Mouse (Mus musculus) cerebellum, adult 9-11 months (tissue): ENCODE results near the gene Nfe2l2.
A peak's percentile ranks its signal among the peaks of the same experiment; 100 is the strongest.

Experiments
- DNase-seq: peaks from one replicate; pipeline ENCODE4 v3.0.0; 2022

Gene Nfe2l2

DNA sequence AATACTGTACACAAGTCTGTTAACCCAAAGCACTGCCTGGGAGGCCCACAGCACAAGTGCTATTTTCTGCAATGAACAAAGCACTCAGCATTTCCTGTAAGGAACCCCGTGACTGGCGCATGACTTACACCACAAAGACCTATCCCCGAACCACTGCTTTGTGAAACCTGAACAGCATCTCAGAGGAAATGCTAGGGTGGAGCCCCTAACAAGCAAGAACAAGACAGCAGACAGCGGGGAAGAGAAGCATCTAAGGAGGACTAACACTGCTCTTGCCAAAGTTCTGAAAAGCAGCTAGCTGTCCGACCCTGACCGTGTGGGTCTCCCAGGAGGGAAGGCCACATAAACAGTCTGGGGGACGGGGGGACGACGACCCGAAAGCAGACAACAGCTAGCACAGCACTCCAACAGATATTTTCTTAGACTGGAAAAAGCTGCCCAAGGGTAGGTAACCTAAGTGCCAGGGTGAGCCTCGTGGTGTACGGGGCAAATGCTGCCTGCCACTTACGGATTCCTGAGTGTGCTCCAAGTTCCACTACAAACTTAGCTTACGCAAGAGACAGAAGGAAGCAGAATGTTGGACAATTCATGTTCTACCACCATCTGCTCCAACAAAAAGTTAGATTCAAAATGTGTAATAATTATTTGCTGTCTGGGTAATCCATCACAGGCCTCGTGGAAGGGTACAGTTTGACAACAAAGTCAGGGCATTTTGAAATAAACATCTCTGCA is 21.3 kb downstream of the Nfe2l2 start:
- no peak for DNase-seq

DNA sequence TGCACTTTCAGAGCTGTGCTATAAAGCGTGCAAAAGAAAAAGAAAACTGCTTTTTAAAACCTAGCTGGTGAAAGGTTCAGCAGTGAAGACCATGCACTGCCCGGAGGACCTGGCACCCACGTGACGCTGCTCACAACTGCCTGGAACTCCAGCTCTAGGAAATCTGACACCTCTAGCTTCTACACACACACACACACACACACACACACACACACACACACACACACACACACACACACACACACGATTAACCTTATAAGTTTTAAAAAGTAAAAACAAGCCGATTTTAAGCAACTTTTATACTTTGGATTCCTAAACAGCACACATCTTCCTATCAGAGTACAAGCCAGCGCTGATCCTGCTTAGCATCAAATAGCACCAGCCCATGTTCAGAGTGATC is 23.0 kb downstream of the Nfe2l2 start:
- no peak for DNase-seq

DNA sequence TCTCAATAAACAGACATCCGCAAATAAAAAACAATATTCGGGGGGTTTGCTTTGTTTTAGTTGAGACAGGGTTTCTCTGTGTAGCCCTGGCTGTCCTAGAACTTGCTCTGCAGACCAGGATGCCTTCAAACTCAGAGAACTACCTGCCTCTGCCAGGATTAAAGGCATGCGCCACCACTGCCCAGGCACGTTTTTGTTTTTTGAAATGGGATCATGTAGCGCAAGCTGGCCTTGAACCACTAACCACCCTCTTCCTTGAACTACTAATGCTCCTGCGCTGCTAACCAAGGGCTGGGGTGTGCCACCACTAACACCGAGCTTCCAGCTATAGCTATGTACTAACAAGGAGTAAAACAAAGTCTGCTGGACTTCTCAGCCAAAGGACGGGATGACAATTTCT is 24.5 kb downstream of the Nfe2l2 start:
- no peak for DNase-seq

DNA sequence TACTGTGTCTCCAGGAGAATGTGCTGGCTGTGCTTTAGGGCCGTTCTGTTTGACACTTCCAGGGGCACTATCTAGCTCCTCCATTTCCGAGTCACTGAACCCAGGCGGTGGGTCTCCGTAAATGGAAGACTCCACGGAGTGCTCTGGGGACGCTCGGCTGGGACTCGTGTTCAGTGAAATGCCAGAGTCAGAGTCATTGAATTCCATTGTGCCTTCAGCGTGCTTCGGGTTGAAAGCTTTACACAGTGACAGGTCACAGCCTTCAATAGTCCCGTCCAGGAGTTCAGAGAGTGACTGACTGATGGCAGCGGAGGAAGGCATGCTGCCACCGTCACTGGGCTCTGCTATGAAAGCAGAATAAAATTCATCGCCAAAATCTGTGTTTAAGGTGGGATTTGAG is 27.9 kb downstream of the Nfe2l2 start:
- DNase-seq: no peak

DNA sequence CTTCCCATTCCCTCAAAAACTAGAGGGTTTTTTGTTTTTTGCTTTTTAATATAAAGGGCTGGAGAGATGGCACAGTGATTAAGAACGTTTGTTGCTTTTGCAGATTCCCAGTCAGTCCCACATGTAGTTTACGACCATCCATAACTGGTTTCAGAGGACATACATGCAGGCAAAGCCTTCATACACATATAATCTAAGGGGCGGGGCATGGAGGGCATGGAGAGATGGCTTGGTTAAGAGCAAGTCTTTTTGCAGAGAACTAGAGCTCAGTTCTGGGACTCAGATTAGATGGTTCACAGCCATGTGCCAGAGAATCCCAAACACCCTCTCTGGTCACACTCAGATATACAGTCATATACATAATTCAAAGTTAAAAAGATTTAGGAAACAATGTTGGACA is 31.9 kb downstream of the Nfe2l2 start:
- DNase-seq: no peak

DNA sequence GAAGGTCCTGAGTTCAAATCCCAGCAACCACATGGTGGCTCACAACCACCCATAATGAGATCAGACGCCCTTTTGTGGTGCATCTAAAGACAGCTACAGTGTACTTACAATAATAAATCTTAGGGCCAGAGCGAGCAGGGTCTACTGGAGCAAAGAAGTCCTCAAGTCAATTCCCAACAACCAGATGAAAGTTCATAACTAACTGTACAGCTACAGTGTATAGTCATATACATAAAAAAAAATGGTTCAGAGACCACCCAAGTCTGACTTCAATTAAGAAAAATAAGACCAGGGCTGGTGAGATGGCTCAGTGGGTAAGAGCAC is 33.1 kb downstream of the Nfe2l2 start:
- no peak for DNase-seq

DNA sequence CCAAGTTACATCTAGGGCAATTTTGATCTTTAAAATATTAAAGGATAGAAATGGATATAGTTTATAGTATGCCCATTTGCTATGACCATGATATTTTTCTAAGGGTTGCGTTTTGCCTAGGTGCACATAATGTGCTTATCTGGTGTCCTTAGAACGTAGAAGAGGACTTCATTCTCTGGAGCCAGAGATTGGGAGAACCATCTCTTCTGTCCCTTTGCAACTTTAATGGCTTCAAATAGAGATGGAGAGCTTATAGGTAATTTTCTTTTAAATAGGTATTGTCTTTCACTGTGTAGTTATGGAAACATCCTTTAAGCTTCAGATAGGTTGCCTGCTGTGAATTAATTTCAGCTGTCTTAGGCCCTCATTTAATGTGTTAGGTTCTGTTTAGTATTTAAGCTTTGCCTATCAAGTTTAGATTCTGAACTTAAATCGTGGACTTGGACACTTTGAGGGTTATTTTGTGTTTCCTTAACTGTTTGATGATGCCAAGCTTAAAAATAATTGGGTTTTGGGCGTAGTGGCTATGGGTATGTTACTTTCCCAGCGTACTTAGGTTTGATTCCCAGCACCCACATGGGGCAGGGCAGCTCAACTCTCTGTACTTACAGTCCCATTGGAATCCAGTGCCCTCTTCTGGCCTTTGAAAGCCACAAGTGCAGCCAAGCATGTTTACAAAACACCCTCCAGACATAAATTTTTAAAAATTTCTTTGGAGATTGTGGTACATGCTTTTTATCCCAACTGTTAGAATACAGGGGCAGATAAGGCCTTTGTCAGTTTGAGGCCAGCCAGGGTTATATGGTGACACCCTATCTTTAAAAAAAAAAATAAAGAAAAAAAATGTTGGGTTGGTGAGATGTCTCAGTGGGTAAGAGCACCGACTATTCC is 33.8 kb downstream of the Nfe2l2 start:
- DNase-seq: no peak

DNA sequence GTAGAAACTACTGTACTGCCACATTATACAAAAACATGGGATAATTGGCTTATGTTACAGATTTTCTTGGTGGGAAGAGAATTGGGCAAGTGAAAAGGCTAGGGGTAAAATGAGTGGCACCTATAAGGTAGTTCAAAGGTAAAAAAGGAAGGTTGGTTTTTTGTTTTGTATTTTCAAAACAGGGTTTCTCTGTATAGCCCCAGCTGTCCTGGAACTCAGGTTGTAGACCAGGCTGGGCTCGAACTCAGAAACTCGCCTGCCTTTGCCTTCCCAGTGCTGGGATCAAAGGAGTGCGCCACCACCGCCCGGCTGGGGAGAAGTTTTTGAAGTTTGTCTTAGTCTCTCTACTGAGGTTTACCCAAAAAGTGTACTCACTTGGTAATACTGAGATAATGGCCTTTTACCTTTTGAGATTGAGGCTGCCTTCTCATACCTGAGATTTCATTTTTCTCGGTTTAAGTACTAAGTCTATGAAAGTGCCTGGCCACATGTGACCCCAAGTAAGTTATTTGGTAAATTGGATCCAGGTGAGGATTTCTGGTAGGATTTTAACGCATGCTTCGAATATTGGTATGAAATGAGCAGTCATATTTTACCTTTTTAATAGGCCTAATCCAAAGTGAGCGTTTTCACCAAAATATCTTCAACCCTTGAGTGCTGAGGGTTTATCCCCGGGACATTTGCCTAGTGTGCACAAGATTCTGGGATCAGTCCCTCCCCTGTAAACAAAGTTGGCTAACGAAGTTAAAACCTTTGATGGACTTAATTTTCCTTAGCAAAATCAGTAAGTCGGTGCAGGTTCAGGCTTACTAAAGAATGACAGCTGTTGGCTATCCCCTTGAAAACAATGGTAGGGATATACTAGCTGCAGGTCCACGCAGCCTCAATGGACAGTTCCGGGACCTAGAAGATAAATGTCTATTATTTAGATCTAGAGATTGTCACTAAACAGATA is 34.7 kb downstream of the Nfe2l2 start:
- no peak for DNase-seq

DNA sequence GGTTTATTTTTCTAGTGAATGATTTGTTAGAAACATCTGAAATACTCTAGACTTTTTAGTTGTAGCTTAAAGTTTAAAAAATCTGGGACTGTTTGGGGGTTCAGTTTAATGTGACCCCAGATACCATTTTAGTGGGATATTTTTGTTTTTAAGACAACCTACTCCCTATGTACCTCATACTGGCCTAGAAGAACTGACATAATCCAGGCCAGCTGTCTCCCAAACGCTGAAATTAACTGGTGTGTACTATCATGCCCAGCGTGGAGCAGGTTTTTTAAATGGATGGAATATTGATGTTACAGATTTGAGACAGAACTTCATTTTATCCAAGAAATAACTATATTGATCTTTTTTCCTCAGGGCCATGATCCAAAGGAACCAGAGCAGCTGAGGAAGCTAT is 43.3 kb downstream of the Nfe2l2 start:
- DNase-seq: no peak

DNA sequence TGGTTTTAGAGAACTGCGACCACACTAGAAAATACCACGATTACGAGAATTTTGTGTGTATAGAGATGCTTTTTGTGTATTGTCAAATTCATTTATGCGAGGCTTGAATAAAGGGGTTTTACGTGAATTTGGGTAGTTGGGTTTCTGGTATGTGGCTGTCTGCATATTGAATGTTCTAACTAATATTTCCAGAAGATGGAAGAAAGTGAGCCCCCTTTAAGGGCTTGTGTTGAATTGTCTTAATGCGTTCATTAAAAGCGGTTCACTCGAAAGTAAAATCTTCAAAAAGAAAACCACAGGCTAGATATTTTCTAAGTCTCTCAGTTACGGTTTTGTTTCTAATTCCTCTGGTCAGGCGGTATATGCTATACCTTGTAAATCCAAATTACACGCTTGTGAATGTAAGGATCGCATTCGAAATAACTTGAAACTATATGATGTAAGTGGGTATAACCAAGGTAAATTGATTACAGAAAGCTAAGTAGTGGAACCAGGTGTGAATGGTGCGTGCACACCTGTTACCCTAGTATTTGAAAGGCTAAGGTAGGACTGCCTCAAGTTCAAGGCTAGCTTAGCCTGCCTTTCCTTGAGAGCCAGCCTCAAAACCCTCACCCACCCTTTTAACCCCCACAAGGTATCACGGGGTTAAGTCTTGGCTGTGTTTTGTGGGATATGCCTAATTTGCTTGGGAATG is 44.0 kb downstream of the Nfe2l2 start:
- no peak for DNase-seq

DNA sequence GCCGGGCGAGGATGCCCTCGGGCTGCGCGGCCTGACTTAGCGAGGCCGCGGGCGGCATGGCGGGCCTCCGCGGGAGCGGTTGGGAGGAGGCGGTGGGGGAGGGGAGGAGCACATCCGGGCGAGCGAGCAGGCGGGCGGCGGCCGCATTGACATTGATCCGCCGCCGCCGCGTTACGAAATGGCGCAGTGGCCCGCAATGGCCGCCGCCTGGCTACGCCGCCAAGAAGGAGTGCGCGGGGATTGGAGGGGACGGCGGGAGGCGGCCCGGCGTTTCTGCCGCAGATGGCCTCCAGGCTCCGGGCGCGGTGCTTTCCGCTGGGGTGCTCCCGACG is 44.8 kb downstream of the Nfe2l2 start:
- peak; percentile 92 for DNase-seq

DNA sequence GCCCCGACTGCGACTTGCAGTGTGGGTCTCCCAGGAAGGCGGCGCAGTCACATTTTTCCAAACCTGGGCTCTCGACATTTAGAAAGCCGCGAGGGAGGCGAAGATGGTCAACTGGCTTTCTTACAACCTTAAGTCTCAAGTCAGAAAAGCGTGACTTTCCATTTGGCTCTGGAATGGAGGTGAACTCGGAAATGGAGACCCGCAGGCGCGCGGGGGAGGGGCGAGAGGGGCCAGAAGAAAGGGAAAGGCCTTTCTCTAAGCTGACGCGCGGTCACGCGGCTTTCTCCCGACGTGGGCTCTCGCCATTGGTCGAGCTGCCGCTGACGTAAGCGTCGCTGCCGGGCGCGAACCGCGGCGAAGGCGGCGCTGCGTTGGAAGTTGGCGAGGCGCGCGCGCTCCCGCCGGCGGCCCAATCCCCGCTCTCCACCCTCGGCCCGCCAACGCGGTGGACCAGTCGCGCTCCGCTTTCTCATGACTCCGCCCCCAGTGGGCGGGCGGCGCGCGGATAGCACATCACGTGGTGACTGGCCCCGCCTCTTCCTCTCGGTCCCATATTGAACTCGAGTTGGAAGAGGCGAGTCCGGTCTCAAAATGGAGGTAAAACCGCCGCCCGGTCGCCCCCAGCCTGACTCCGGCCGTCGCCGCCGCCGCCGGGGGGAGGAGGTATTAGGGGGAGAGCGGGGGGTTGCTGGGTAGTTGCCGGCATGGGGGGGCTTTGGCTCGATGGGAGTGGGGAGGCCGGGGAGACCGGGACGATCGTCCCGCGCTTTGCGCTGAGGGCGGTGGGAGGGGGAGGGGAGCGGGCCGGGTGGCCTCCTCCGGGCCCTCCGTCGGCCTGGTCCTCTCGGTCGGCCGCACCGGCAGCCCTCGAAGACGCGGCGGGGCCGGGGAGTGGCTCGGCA is 45.5 kb downstream of the Nfe2l2 start, which contains the start of gene Hnrnpa3:
Gene Hnrnpa3, plus strand, starts transcription at position 535 of the 902 bp plus-strand sequence.
- DNase-seq: peak; percentile 100

DNA sequence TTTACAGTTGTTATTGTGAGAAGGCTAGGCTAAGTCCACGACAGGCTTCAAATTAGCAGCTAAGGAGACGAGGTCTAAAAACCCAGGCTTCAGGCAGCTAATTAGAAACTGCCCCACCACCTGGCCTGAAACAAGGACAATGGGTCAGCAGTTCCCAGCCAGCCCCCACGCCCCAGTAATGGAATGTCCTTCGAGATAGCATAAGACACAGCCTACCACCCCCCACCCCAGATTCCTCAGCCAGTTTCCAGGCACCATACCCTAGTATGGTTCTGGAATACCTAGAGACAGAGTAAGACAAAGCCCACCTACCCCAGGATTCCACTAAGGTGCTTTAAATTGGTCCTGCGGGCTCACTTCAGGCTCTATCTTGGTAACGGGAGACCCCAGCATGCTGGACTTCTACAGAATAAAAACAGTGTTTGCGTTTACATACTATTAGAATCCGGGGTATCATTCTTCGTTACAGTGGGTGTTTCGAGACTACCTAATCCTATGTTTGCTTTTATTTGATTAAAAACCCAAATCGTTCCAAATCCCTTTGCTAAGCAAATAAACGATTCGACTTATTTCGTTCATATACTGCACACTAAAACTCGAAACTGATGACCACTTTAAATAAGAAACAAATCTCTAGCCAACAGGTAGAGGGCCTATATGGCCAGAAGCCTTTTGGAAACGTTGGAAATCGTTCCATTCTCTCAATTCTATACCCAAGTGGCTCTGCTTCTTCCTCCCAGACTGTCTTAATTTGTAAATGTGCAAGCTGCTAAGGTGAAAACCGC is 46.3 kb downstream of the Nfe2l2 start:
- peak; percentile 50 for DNase-seq

DNA sequence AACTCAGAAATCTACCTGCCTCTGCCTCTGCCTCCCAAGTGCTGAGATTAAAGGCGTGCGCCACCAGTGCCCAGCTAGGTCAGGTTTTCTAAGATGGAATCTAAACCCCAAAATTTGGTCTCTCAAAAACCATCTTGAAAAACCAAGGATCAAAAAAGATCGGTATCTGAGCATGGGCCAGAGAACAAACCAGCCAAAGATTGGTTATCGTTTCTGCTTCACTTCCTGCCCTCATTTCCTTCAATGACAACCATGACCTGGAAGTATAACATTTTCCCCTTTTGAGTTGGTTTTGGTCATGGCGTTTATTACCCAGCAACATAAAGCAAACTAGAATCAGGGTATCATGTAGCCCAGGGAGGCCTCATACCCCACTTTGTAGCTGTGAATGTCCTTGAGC is 47.5 kb downstream of the Nfe2l2 start:
- no peak for DNase-seq

DNA sequence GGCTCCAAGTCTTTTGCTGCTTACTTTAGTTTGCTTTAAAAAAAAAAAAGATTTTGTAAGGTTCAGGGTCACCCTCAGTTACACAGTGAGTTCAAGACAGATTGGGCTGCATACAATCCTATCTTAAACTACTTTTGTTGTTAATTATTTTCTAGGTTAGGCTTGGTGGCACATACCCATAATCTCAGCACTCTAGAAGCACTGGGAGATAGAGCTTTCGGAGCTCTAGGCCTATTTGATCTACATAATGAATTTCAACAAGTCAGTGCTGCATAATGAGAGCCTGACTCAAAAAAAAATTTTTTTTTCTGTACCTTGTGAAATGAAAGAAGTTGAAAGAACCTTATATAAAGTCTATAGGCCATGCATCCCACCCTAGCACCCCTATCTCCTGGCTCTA is 49.8 kb downstream of the Nfe2l2 start:
- no peak for DNase-seq

DNA sequence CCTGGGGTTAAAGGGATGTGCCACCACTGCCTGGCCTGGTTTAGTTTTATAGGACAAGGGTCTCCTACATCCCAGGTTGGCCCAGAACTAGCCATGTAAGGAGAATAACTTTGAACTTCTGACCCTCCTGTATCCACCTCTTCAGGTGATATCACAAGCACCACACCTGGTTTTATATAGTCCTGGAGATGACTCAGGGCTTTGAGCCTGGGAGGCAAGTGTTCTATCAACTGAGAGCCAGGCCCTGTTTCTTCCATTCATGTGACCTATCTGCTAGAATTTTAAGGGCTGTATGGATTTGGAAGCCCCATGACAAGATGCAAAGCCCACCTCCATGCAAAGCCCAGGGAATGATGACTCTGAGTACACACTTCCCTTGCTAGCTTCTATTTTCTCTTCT is 51.3 kb downstream of the Nfe2l2 start:
- DNase-seq: no peak

DNA sequence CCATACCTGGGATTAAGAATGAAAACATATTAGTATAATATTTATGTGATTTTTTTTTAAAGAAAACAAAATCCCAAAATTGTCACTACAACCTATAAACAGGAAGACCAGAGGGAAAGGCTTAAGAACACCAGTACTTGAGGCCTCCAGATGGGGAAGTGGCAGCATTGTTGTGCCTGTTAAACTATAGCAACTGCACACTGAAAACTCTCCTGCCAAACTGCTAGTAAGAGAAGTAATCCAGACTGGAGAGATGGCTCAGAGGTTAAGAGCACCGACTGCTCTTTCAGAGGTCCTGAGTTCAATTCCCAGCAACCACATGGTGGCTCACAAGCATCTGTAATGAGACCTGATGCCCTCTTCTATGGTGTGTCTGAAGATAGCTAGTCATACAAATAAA is 54.0 kb downstream of the Nfe2l2 start:
- no peak for DNase-seq

DNA sequence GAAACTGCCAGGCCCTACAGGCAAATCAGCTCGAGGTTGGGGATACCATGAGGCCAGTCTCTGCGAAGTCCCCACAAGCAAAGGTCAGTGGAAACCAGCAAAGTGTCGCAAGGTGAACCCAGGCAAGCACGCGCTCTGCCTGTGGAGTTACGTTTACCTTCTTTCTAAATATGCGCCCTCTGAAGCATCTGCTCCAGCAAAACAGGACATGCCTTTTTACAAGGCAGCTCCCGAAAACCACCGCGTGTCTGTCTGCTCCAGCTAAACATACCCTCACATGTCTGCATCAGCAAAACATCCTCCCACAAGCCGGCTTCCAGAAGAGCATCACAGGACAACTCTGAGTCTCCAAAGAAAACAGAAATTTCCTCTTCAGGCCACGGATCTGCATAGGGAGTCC is 59.2 kb downstream of the Nfe2l2 start:
- no peak for DNase-seq

DNA sequence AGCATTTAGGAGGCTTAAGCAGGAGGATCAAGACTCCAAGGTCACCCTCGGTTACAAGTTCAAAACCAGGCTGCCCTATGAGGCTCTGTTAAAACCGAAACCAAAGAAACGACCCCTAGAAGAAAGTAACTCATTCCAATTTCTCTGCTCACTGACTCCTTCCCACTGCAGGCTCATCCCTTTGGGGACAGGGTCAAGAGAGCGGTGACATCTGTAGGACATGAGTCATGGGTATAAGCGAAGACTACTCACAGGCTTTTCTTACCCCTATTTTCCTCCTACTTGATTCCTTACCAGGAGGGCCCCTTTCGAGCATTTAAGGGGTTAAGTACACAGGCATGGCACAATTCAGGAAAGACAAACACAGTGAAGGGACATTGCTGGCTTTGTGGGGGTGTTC is 60.5 kb downstream of the Nfe2l2 start:
- DNase-seq: no peak

DNA sequence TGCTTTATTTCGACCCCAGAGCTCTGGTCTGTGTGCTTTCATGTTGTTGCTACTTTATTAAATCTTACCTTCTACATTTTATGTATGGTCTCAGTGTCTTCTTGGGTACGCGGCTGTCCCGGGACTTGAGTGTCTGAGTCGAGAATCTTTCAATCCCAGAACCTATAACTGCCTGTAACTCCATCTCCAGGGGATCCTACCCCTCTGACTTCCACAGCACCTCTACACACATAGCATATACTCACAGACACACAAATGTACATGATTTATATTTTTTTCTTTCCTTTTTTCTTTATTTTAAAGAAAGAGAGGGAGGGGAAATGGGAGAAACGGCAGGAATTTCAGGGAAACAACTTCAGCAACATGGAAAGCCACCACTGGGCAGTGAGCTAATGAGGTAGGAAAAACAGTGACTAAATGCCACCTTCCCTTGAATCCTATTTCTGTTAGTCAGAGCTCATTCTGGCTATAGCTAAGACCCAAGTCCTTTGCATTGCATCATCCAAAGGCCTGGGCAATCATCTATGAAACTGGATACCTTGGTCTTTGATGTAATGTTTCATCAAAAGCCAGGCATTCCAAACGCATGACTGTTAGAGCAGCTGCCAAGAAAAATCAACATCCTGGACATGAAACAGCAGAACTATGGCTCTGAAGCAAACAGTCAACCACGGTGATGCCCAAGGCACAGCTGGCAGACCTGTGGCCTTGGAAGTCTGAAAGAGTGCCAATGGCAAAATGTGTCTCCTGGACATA is 61.5 kb downstream of the Nfe2l2 start:
- DNase-seq: no peak
